Mouse (Mus musculus): ENCODE results near the gene Ripor3.

Gene Ripor3

GRCm38 (mm10) chr2:167989310-167989709, 21.1 kb downstream of the Ripor3 start:
- DNase-seq (ENCODE audit: inconsistent ontology term) = peak; percentile 76

GRCm38 (mm10) chr2:167987640-167988039, 22.8 kb downstream of the Ripor3 start:
- DNase-seq (ENCODE audit: inconsistent ontology term) = no peak

- peak; percentile 41 for DNase-seq (ENCODE audit: inconsistent ontology term)
Observed at GRCm38 (mm10) chr2:167986762-167987161, 23.7 kb downstream of the Ripor3 start.

- DNase-seq (ENCODE audit: inconsistent ontology term) = no peak
Observed at GRCm38 (mm10) chr2:167984946-167985345, 25.5 kb downstream of the Ripor3 start.

DNA sequence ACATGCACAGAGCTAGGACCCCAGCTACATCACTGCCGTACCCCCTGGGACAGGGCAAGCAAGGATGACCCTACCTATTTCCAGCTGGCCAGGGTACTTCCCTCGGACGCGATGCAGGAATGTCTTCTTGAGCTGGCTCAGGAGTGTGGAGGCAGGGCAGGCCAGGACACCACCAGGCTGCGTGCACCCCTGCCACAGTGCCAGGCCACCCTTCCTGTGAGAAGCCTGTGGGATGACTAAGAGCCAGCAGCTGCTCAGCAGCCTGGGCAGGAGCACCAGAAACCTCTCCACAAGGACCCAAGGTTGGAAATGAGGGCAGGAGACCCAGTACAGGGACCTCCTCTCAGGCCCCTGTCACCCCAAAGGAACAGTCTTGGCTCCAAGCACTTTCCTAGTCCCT, 26.0 kb downstream of the Ripor3 start:
- no peak for DNase-seq (ENCODE audit: inconsistent ontology term)

GRCm38 (mm10) chr2:167982646-167983045, 27.8 kb downstream of the Ripor3 start:
- peak; percentile 36 for DNase-seq (ENCODE audit: inconsistent ontology term)

GRCm38 (mm10) chr2:167980391-167980790, 30.0 kb downstream of the Ripor3 start:
- DNase-seq (ENCODE audit: inconsistent ontology term) = no peak

- no peak for DNase-seq (ENCODE audit: inconsistent ontology term)
Observed at GRCm38 (mm10) chr2:167978271-167978670, 32.1 kb downstream of the Ripor3 start.

GRCm38 (mm10) chr2:167975746-167976145, 34.7 kb downstream of the Ripor3 start:
- DNase-seq (ENCODE audit: inconsistent ontology term) = no peak

DNA sequence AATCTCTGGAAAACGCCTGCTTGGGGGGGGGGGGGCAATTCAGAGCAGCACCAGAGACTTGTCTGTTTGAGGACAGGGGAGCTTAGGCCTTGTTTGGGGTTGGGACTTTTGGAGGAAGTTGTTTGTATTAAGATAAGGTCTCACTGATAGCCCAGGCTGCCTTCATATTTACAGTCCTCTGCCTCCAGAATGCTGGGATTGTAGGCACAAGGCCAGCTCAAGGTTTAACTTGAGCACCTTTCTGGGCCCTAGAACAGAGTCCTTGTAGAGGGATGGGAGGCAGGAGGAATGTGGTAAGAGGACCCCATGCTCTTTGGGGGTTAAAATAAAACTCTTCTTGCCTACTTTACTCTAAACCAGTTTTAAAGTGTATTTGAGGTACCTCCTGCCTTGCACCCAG, 37.6 kb downstream of the Ripor3 start:
- DNase-seq (ENCODE audit: inconsistent ontology term) = no peak

DNA sequence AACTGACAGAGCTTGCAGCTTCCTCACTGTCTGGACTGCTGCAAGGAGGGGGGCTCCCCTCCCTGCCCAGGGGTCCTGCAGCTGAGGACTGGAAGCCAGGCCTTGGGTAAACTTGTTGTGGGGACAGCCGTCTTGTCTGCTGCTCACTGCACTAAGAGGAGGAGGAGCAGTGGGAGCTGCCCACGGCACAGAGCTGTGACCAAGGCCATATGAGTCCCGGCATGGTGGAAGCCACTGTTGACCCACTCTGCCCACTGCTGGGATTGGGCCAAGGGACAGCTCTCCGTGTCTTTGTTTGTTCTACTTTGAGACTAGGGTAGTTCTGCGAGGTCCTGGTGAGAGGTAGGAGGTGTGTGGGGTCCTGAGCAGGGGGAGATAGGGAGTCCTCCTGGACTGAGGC, 38.3 kb downstream of the Ripor3 start:
- DNase-seq (ENCODE audit: inconsistent ontology term) = no peak

DNA sequence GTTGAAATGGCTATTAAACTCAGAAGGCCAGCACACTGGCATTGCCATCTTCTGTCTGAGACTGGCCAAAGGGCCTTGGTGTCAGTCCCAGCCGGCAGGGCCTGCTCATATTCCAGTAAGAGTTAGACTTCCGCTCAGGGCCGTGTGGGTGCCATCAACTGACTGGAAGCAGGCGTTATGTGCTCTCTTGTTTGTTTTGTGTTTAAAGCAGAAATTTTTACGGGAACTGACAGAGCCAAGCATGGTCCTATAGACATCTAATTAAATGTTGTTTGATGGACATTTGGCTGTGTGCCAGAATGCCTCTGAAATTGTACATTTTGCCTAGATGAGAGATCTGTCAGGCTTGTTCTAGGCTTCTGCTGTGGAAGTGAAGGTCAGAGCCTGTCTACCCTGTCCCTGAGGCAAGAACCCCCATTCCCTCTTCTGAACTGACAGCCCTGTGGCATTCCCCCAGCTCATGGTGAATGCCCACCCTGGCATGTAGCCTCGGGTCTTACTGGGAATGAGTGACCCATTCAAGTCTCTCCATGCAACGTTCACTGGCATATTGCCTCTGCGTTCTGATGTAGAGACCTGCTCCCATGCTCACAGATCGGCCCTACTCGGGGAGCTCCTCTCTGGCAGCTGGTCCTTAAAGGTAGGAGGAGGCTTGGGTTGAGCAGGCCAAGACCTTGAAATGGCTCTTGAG, 40.4 kb downstream of the Ripor3 start:
- no peak for DNase-seq (ENCODE audit: inconsistent ontology term)

DNA sequence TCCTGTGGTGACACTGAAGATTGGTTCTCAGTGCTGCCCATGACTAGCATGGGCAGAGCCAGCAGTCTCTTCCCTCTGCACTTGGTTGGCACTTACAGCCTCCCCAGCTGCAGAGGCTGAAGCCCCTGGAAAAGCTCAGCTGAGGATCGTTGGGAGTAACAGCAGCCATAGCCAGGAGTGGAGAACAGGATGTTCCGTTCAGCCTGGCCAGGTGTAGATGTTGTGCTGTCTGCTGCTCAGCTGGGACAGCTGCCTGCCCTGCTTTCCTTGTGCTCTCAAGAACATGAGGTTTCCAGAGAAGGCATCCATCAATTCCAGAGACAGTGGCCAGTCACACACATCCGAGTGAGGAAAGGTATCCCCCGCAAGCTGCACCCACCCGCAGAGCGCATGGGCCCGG, 41.9 kb downstream of the Ripor3 start:
- DNase-seq (ENCODE audit: inconsistent ontology term) = no peak

- no peak for DNase-seq (ENCODE audit: inconsistent ontology term)
Observed at GRCm38 (mm10) chr2:167965911-167966310, 44.5 kb downstream of the Ripor3 start.

DNA sequence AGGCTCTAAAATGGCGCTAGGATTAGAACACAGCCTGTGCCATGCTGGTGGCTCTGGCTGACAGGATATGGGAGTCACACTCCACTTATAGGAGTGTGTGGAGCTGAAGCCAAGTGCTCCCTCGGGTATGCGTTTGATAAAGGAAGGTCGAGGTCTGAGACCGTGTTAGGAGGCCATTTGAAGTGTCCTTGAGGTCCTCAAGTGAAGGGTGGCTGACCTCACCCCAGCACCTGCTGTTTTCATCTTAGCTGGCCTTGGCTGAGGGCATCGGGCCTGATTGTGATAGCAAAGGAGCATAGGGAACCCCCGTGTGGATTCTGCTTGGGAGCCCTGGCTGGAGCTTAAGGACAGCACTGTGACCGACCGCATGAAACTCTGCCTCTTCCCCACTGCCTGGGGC, 46.1 kb downstream of the Ripor3 start:
- DNase-seq (ENCODE audit: inconsistent ontology term) = no peak

DNA sequence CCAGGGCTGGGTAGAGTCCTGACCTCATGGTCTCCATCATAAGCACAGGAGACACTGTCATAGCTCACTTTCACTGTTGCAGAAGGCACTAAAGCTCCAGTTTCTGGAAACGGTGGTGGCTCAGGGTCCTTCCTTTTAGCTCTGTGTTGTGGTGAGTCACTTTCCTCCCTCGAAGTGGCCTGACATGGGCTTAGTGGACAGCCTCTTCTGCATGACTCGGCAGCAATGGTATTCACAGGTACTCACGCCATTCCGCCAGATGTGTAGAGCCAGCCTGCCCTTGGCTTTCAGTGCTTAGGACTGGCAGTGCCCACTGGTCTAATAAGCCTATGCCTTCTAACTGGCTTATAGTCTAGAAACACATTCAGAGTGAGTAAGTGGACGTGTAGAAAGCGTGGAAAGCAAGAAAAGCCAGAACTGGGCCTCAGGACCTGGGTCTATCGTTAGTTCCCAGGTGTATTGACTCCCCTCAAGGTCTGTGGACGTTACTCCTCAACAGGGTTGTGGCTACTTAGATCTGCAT, 46.6 kb downstream of the Ripor3 start:
- DNase-seq (ENCODE audit: inconsistent ontology term) = no peak

GRCm38 (mm10) chr2:167963176-167963575, 47.2 kb downstream of the Ripor3 start:
- no peak for DNase-seq (ENCODE audit: inconsistent ontology term)

DNA sequence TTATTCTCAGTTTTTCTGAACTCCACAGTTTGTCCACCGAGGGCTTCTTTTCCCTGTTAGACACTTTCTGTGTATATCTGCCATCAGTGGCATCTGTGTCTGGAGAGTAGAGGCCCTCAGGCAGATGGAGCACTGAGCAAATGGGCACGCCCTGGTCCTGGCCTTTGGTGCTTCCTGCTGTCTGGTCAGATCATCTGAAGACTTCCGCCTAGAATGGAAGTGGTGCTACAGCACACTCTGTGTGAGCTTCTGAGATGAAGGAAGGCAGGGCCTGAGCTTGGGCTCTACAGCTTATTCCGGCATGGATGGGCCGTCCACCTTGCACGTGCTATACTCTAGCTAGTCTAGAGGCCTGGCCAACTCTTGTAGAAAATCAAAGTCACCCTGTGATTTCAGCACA, 48.1 kb downstream of the Ripor3 start:
- no peak for DNase-seq (ENCODE audit: inconsistent ontology term)

- DNase-seq (ENCODE audit: inconsistent ontology term) = no peak
Observed at GRCm38 (mm10) chr2:167960584-167960983, 49.8 kb downstream of the Ripor3 start.

- DNase-seq (ENCODE audit: inconsistent ontology term) = no peak
Observed at GRCm38 (mm10) chr2:167959996-167960395, 50.4 kb downstream of the Ripor3 start.

DNA sequence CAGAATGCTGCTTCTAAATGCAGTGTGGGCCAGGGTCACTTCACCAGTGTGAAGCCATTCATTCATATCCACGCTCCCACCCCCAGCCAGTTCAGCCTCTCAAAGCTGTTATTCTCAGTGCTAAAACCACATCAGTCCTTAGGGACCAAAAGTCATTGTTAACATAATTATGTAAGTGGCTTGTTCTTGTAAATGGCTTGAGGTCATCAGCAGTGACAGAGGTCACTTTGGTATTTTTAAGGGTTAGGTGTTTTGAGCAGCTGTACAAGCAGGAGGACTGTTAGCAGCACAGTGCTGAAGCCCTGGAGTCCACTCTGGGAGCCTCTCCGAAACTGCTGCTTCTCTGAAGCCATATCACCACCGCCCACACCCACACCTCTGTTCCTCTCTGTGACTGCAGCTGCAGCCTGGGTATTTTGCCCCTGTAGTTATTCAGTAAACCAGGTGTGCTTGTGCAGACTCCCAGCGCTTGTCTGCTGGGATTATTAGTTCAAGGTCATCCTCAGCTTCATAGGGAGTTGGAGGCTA, 51.0 kb downstream of the Ripor3 start:
- no peak for DNase-seq (ENCODE audit: inconsistent ontology term)

GRCm38 (mm10) chr2:167958843-167959242, 51.6 kb downstream of the Ripor3 start:
- peak; percentile 96 for DNase-seq (ENCODE audit: inconsistent ontology term)

GRCm38 (mm10) chr2:167958082-167958788, 52.2 kb downstream of the Ripor3 start:
- DNase-seq (ENCODE audit: inconsistent ontology term) = no peak

All from Muller cell, postnatal 12 days (primary cell).